Mouse (Mus musculus) neutrophil, adult 5-6 weeks (primary cell): ENCODE results near the gene Spop. TPM values are rescaled to one million over a fixed set of nuclear protein-coding genes. Genes with fewer than 3 reads are reported as not detected.
A peak's percentile ranks its signal among the peaks of the same experiment; 100 is the strongest.

Experiments
- ATAC-seq: fragments of 151-379, 151-347 bp; 2 replicates; pipeline ENCODE4 v1.8.0; 2017; ENCODE audit warnings: mild to moderate bottlenecking, moderate TSS enrichment; ENCODE audit not compliant: insufficient number of reproducible peaks, poor library complexity, low FRiP score, severe bottlenecking; ENCODE audit errors: extremely low read depth
- total RNA-seq: library from RNA; stranded (forward); fragments of 200-1000 nt; gene quantifications from 2 replicates; pipeline ENCODE4 v1.2.3, GENCODE M21; 2017

Spop gene
- 89.4 and 104 TPM in 2 replicates for total RNA-seq

- ATAC-seq: peak; percentile 86
These were observed at the start of gene Spop for GRCm38 (mm10) chr11:95413641-95414535. TSS of gene Spop (plus strand) at chr11:95414080.

GRCm38 (mm10) chr11:95364388-95364787 is 49.5 kb upstream of the Spop start:
- no peak for ATAC-seq

GRCm38 (mm10) chr11:95365596-95365995 is 48.3 kb upstream of the Spop start:
- ATAC-seq: no peak

- no peak for ATAC-seq
These were observed 47.5 kb upstream of the Spop start for GRCm38 (mm10) chr11:95366280-95366897.

- ATAC-seq: peak; percentile 27; the same call in 1 of the 2 replicates
These were observed 46.7 kb upstream of the Spop start for GRCm38 (mm10) chr11:95367011-95367735.

GRCm38 (mm10) chr11:95368231-95368823 is 45.6 kb upstream of the Spop start:
- no peak for ATAC-seq

- ATAC-seq: no peak
These were observed 45.0 kb upstream of the Spop start for GRCm38 (mm10) chr11:95368871-95369270.

- ATAC-seq: no peak
These were observed 43.7 kb upstream of the Spop start for GRCm38 (mm10) chr11:95369964-95370890.

GRCm38 (mm10) chr11:95371182-95371581 is 42.7 kb upstream of the Spop start:
- no peak for ATAC-seq

- ATAC-seq: no peak
These were observed 35.0 kb upstream of the Spop start for GRCm38 (mm10) chr11:95378926-95379325.

- no peak for ATAC-seq
These were observed 34.3 kb upstream of the Spop start for GRCm38 (mm10) chr11:95379552-95379951.

- ATAC-seq: no peak
These were observed 33.2 kb upstream of the Spop start for GRCm38 (mm10) chr11:95380711-95381110.

- ATAC-seq: no peak
These were observed 32.7 kb upstream of the Spop start for GRCm38 (mm10) chr11:95381146-95381545.

- no peak for ATAC-seq
These were observed 30.4 kb upstream of the Spop start for GRCm38 (mm10) chr11:95383331-95383986.

GRCm38 (mm10) chr11:95384004-95384318 is 29.9 kb upstream of the Spop start:
- ATAC-seq: no peak

GRCm38 (mm10) chr11:95384319-95384972 is 29.4 kb upstream of the Spop start, which contains the start of gene Slc35b1:
TSS of gene Slc35b1 (plus strand) at chr11:95384692.
- peak; percentile 90 for ATAC-seq

- no peak for ATAC-seq
These were observed 28.9 kb upstream of the Spop start for GRCm38 (mm10) chr11:95384973-95385320.
